ENCODE assay signal across 25 mouse cellular contexts in the genomic region with DNA sequence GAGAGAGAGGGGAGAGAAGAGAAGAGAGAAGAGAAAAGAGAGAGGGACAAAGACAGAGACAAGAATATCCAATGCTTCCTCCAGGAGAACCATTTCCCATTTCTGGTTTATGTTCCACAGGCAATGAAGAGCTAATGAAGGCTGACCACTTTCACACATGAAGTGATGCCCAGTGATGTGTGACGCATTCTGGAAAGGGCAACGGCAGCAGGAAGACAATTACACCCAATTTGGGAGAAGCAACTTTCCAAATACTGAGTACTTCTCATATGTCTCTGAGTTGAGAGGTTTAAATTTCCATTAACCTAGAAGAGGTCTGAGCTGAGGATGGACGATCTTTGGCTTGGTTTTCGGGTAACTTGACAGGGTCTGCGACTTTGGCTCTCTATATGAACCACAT.
DNase-seq lines count a peak whose midpoint lies in the region; ATAC-seq lines count a peak whose summit lies in the region.
"Had no signal": no experiment of that assay in that cellular context is flagged by ENCODE, and none has a peak within 500 bp of the region (broad histone marks: within the 10 kb centered on the region; RNA-seq: fewer than 3 reads in every experiment).

No protein-coding gene starts in this region.

- H3K36me3 ChIP-seq in kidney, embryonic 15.5 days = no peaks in the 10 kb centered on the region
- no peaks in the 10 kb centered on the region for H3K36me3 ChIP-seq in midbrain, embryonic 11.5 days (ENCODE audit: control insufficient read depth, insufficient read depth, low read length)
- H3K36me3 ChIP-seq in midbrain, embryonic 16.5 days (ENCODE audit: control insufficient read depth, insufficient read depth, low read length) = no peaks in the 10 kb centered on the region
- H3K36me3 ChIP-seq: embryonic facial prominence, embryonic 12.5 days; embryonic facial prominence, embryonic 15.5 days; heart, embryonic 10.5 days; heart, embryonic 13.5 days had no signal

- ATAC-seq in kidney, embryonic 15.5 days (replicated peaks; ENCODE audit: low FRiP score) = peak; percentile 52
- ATAC-seq in midbrain, embryonic 11.5 days (ENCODE audit: low FRiP score) = no peak
- no peak for ATAC-seq in midbrain, embryonic 16.5 days
- ATAC-seq: activated CD4-positive, CD25-positive, alpha-beta regulatory T cell, adult 4 months; CD4-positive, CD25-positive, alpha-beta regulatory T cell, adult 4 months; forebrain, embryonic 14.5 days; forebrain, postnatal 0 days; hindbrain, postnatal 0 days had no signal

- DNase-seq in kidney, adult 8-10 months = no peak
- DNase-seq in midbrain, embryonic 11.5 days (ENCODE audit: low spot score, missing footprints) = peak; percentile 28
- DNase-seq in retina, postnatal 1 day = peak; percentile 58
- no peak for DNase-seq in frontal cortex, adult 2 months (ENCODE audit: extremely low spot score in 1 of 2, low spot score in 1 of 2)
- DNase-seq: adrenal gland, adult 8-10 months; adrenal gland, postnatal 25 days; cerebellum, adult 11-12 months; cerebellum, adult 8-10 months; forebrain, postnatal 0 days; gastrocnemius, postnatal 10 days; gastrocnemius, postnatal 36 days; heart, adult 2 months; heart, postnatal 14 days; heart, postnatal 4 days had no signal

- no peak overlapping the region for H3K4me3 ChIP-seq in kidney, embryonic 15.5 days (replicated peaks)
- no peak overlapping the region for H3K4me3 ChIP-seq in midbrain, embryonic 11.5 days (ENCODE audit: low read depth, low read length)
- no peak overlapping the region for H3K4me3 ChIP-seq in midbrain, embryonic 16.5 days (ENCODE audit: low read depth, low read length)
- H3K4me3 ChIP-seq: embryonic facial prominence, embryonic 12.5 days; embryonic facial prominence, embryonic 15.5 days; heart, adult 2 months; heart, embryonic 10.5 days; heart, embryonic 13.5 days had no signal

- H3K4me2 ChIP-seq in kidney, embryonic 15.5 days = no peak overlapping the region
- no peak overlapping the region for H3K4me2 ChIP-seq in midbrain, embryonic 11.5 days
- H3K4me2 ChIP-seq in midbrain, embryonic 16.5 days (ENCODE audit: low read length) = no peak overlapping the region
- H3K4me2 ChIP-seq: embryonic facial prominence, embryonic 12.5 days; embryonic facial prominence, embryonic 15.5 days; heart, embryonic 13.5 days; hindbrain, embryonic 14.5 days had no signal

- no peak overlapping the region for H3K27ac ChIP-seq in kidney, embryonic 15.5 days
- H3K27ac ChIP-seq in midbrain, embryonic 11.5 days (ENCODE audit: low read depth, low read length) = no peak overlapping the region
- no peak overlapping the region for H3K27ac ChIP-seq in midbrain, embryonic 16.5 days (ENCODE audit: low read length)
- H3K27ac ChIP-seq: embryonic facial prominence, embryonic 12.5 days; embryonic facial prominence, embryonic 15.5 days; heart, adult 2 months; heart, embryonic 10.5 days; heart, embryonic 13.5 days; hindbrain, embryonic 14.5 days; hindbrain, postnatal 0 days had no signal

- no peaks in the 10 kb centered on the region for H3K4me1 ChIP-seq in kidney, embryonic 15.5 days
- peaks cover 7% of the 10 kb centered on the region for H3K4me1 ChIP-seq in midbrain, embryonic 11.5 days (ENCODE audit: control insufficient read depth, insufficient read depth, low read length)
- H3K4me1 ChIP-seq in midbrain, embryonic 16.5 days (ENCODE audit: control insufficient read depth, insufficient read depth, low read length) = peaks cover 3% of the 10 kb centered on the region
- H3K4me1 ChIP-seq: embryonic facial prominence, embryonic 12.5 days; embryonic facial prominence, embryonic 15.5 days; heart, embryonic 10.5 days; heart, embryonic 13.5 days had no signal

- WGBS in kidney, embryonic 15.5 days = 35% methylated on average over 5 of the region's 5 CpGs
- WGBS in midbrain, embryonic 11.5 days = 75% methylated on average over 5 of the region's 5 CpGs
- 72% methylated on average over 5 of the region's 5 CpGs for WGBS in midbrain, embryonic 16.5 days

- no peaks in the 10 kb centered on the region for H3K27me3 ChIP-seq in kidney, embryonic 15.5 days
- 0 out of 2 replicates have a peak, but pooled peaks cover 3% of the 10 kb centered on the region for H3K27me3 ChIP-seq in midbrain, embryonic 11.5 days (ENCODE audit: control insufficient read depth, insufficient read depth, low read length)
- no peaks in the 10 kb centered on the region for H3K27me3 ChIP-seq in midbrain, embryonic 16.5 days (ENCODE audit: control insufficient read depth, insufficient read depth, low read depth, low read length)
- H3K27me3 ChIP-seq: embryonic facial prominence, embryonic 12.5 days; embryonic facial prominence, embryonic 15.5 days; heart, embryonic 13.5 days had no signal

- no peaks in the 10 kb centered on the region for H3K9me3 ChIP-seq in kidney, embryonic 15.5 days (replicated peaks)
- H3K9me3 ChIP-seq in midbrain, embryonic 11.5 days (ENCODE audit: control insufficient read depth, low read length) = no peaks in the 10 kb centered on the region
- H3K9me3 ChIP-seq in midbrain, embryonic 16.5 days (replicated peaks; ENCODE audit: control insufficient read depth, low read length, poor library complexity, severe bottlenecking) = no peaks in the 10 kb centered on the region
- H3K9me3 ChIP-seq: embryonic facial prominence, embryonic 12.5 days; embryonic facial prominence, embryonic 15.5 days; heart, embryonic 10.5 days; heart, embryonic 13.5 days had no signal

- H3K9ac ChIP-seq in kidney, embryonic 15.5 days = no peak overlapping the region
- H3K9ac ChIP-seq in midbrain, embryonic 11.5 days (ENCODE audit: low read length) = no peak overlapping the region
- no peak overlapping the region for H3K9ac ChIP-seq in midbrain, embryonic 16.5 days (ENCODE audit: low read depth, low read length)
- H3K9ac ChIP-seq: embryonic facial prominence, embryonic 12.5 days; embryonic facial prominence, embryonic 15.5 days; forebrain, postnatal 0 days; heart, embryonic 13.5 days; hindbrain, embryonic 14.5 days had no signal

Comparison
In these comparisons a context has a peak if more than half of its experiments do, and no peak if none do; other contexts are left out.
1. DNase-seq: peak in midbrain, embryonic 11.5 days (single experiment) and retina, postnatal 1 day (single experiment); none in kidney, adult 8-10 months (0 of 2) and frontal cortex, adult 2 months (0 of 2).